Mouse (Mus musculus): ENCODE measurements at regions not wholly inside any gene's neighbourhood (a gene's known extent, or its start where the extent isn't known, plus 50 kb on each side); places are given as distances from the start of the nearest gene placed in this dataset.

DNA sequence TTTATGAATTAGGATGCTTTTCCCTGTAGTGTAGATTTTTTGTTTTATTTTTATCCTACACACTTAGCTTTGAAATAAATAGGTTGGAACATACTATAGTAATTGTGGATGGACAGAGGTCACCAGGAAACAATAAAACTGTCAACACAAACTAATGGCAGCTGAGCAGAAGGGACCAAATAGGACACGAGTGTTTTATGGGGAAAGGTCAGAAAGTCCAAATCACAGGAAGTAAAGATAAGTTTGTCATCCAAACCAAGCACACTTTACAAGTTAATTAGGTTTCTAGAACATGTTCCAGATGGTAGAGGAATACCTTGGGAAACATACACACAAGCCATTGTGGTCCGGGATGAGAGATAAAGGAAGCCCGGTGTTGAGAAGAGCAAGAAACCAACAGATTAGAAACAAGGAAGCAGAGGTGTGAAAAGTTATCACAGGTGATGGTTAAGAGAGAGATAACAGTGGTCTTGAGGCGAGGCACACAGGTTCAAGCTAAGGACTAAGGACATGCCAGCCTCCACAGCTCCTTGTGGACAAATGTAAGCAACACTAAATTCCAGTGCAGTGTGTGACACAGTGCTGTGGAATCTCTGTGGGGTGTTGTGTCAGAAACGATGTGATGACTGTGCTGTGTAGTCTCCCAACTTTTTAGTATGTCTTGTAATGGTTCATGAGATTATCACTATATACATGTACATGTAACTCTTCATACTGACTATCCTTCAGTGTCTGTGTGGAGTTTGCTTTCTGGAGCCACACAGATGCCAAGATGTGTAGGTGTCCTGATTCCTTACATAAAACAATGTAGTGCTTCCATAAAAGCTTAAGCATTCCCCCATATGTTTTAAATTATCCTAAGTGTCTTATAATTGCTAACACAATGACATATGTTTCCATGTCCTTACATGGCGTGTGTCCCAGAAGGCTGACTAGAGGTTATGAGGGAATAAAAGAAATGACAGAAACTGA is 264.5 kb downstream of the Tle4 start:
- Histone ChIP-seq H3K4me1 (no peaks in the 10 kb centered on the region), H3K36me3 (replicated peaks; ENCODE audit: low read length) (no peaks in the 10 kb centered on the region), H3K27me3 (replicated peaks) (peaks cover 3% of the 10 kb centered on the region), H3K9me3 (no peaks in the 10 kb centered on the region), H3K4me3 (replicated peaks) (no peak overlapping the region)
- TF ChIP-seq FLI1 (IDR thresholded peaks at IDR 0.05; ENCODE audit: low read length) (no peak), GATA1 (IDR thresholded peaks at IDR 0.05; ENCODE audit: borderline replicate concordance, low read length) (no peak)

DNA sequence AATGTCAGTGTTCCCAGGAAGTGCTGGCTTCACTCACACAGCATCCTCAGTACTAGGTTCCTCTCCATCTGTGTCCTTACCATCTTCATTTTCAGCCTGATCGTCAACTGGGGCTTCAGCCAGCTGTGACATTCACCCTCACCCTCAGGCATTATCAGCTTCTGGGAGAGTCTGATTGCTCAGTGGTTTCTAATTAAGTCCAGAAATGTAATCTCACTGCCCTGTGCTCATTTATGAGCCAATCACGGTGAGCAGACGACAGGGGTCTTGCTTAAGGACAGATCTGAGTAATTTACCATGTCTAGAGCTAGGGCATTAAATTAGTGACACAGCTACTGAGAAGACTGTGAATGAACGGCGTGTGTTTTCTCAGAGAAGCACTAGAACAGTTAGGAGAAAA is 260.8 kb downstream of the Tle4 start:
- no peak overlapping the region for H3K4me3 ChIP-seq (replicated peaks)
- no peaks in the 10 kb centered on the region for H3K36me3 ChIP-seq (replicated peaks; ENCODE audit: low read length)
- 0 out of 2 replicates have a peak, but pooled peaks cover 2% of the 10 kb centered on the region for H3K9me3 ChIP-seq
- no peaks in the 10 kb centered on the region for H3K4me1 ChIP-seq
- no peaks in the 10 kb centered on the region for H3K27me3 ChIP-seq (replicated peaks)
- no peak for TF ChIP-seq GATA1 (IDR thresholded peaks at IDR 0.05; ENCODE audit: borderline replicate concordance, low read length)
- TF ChIP-seq FLI1 (IDR thresholded peaks at IDR 0.05; ENCODE audit: low read length), result no peak

DNA sequence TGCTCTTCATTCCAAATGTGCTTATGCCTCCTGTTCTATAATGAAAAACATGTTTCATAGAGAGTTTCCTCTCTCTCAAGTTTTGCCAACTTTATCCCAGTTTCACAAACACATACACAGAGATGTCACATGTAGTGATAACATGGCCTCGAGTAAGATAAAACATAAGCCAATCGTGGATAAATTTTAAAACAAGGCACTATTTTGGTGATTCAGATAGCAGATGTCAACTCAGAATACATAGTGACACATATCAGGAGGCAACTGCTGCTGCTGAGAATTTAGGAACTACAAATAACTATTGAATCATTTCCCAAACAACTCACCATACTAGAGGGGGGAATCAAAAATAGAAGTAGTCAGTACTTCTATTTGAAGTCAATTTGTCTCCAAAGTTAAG is 257.1 kb downstream of the Tle4 start:
- TF ChIP-seq GATA1 (IDR thresholded peaks at IDR 0.05; ENCODE audit: borderline replicate concordance, low read length) (no peak), FLI1 (IDR thresholded peaks at IDR 0.05; ENCODE audit: low read length) (no peak)
- H3K27me3 ChIP-seq (replicated peaks), result no peaks in the 10 kb centered on the region
- H3K36me3 ChIP-seq (replicated peaks; ENCODE audit: low read length), result no peaks in the 10 kb centered on the region
- 0 out of 2 replicates have a peak, but pooled peaks cover 2% of the 10 kb centered on the region for H3K9me3 ChIP-seq
- H3K4me3 ChIP-seq (replicated peaks), result no peak overlapping the region
- H3K4me1 ChIP-seq, result 0 out of 2 replicates have a peak, but pooled peaks cover 3% of the 10 kb centered on the region

DNA sequence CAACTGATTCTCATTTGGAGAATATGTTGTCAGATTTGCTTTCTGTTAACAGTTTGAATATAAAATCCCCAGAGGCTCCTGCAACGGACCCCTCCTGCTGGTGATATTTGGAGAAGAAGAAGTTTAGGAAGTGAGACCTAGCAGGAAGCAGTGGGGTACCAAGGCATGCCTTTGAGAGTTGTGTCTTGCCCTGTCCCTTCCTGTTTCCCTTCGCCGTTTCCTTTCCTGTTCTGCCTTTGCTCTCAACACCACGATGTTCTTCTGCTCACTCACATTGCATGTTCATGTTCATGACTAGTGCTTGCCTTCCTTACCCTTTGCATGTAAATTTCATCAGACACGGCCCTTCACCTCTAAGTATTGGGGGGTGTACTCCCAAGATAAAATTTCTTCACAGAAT is 254.0 kb downstream of the Tle4 start:
- Histone ChIP-seq H3K36me3 (replicated peaks; ENCODE audit: low read length) (no peaks in the 10 kb centered on the region), H3K9me3 (0 out of 2 replicates have a peak, but pooled peaks cover 2% of the 10 kb centered on the region), H3K27me3 (replicated peaks) (no peaks in the 10 kb centered on the region), H3K4me3 (replicated peaks) (no peak overlapping the region), H3K4me1 (0 out of 2 replicates have a peak, but pooled peaks cover 3% of the 10 kb centered on the region)
- TF ChIP-seq GATA1 (IDR thresholded peaks at IDR 0.05; ENCODE audit: borderline replicate concordance, low read length) (no peak), FLI1 (IDR thresholded peaks at IDR 0.05; ENCODE audit: low read length) (no peak)

- no peaks in the 10 kb centered on the region for H3K36me3 ChIP-seq (replicated peaks; ENCODE audit: low read length)
- no peak overlapping the region for H3K4me3 ChIP-seq (replicated peaks)
- H3K4me1 ChIP-seq, result 0 out of 2 replicates have a peak, but pooled peaks cover 3% of the 10 kb centered on the region
- H3K27me3 ChIP-seq (replicated peaks), result no peaks in the 10 kb centered on the region
- H3K9me3 ChIP-seq, result 0 out of 2 replicates have a peak, but pooled peaks cover 2% of the 10 kb centered on the region
- TF ChIP-seq GATA1 (IDR thresholded peaks at IDR 0.05; ENCODE audit: borderline replicate concordance, low read length), result no peak
- TF ChIP-seq FLI1 (IDR thresholded peaks at IDR 0.05; ENCODE audit: low read length), result no peak
Observed at GRCm38 (mm10) chr19:14344467-14344866, 253.4 kb downstream of the Tle4 start.

GRCm38 (mm10) chr19:14347026-14347425 is 250.8 kb downstream of the Tle4 start:
- Histone ChIP-seq H3K36me3 (replicated peaks; ENCODE audit: low read length) (no peaks in the 10 kb centered on the region), H3K4me3 (replicated peaks) (no peak overlapping the region), H3K27me3 (replicated peaks) (no peaks in the 10 kb centered on the region), H3K4me1 (0 out of 2 replicates have a peak, but pooled peaks cover 3% of the 10 kb centered on the region), H3K9me3 (no peaks in the 10 kb centered on the region)
- no peak for TF ChIP-seq FLI1 (IDR thresholded peaks at IDR 0.05; ENCODE audit: low read length)
- no peak for TF ChIP-seq GATA1 (IDR thresholded peaks at IDR 0.05; ENCODE audit: borderline replicate concordance, low read length)

GRCm38 (mm10) chr19:14347429-14347828 is 250.4 kb downstream of the Tle4 start:
- H3K9me3 ChIP-seq, result no peaks in the 10 kb centered on the region

GRCm38 (mm10) chr19:14349753-14350152 is 248.1 kb downstream of the Tle4 start:
- H3K9me3 ChIP-seq, result no peaks in the 10 kb centered on the region
- peaks cover 2% of the 10 kb centered on the region for H3K27me3 ChIP-seq (replicated peaks)
- no peak overlapping the region for H3K4me3 ChIP-seq (replicated peaks)
- no peaks in the 10 kb centered on the region for H3K4me1 ChIP-seq
- no peaks in the 10 kb centered on the region for H3K36me3 ChIP-seq (replicated peaks; ENCODE audit: low read length)
- TF ChIP-seq FLI1 (IDR thresholded peaks at IDR 0.05; ENCODE audit: low read length) (no peak), GATA1 (IDR thresholded peaks at IDR 0.05; ENCODE audit: borderline replicate concordance, low read length) (no peak)

More at GRCm38 (mm10) chr19:14347429-14347828, 250.4 kb downstream of the Tle4 start:
- TF ChIP-seq FLI1 (IDR thresholded peaks at IDR 0.05; ENCODE audit: low read length), result no peak
- TF ChIP-seq GATA1 (IDR thresholded peaks at IDR 0.05; ENCODE audit: borderline replicate concordance, low read length), result no peak
- Histone ChIP-seq H3K4me1 (0 out of 2 replicates have a peak, but pooled peaks cover 3% of the 10 kb centered on the region), H3K4me3 (replicated peaks) (no peak overlapping the region), H3K27me3 (replicated peaks) (no peaks in the 10 kb centered on the region), H3K36me3 (replicated peaks; ENCODE audit: low read length) (no peaks in the 10 kb centered on the region)

- Histone ChIP-seq H3K9me3 (no peaks in the 10 kb centered on the region), H3K4me3 (replicated peaks) (no peak overlapping the region), H3K36me3 (replicated peaks; ENCODE audit: low read length) (no peaks in the 10 kb centered on the region), H3K4me1 (no peaks in the 10 kb centered on the region), H3K27me3 (replicated peaks) (peaks cover 3% of the 10 kb centered on the region)
- TF ChIP-seq GATA1 (IDR thresholded peaks at IDR 0.05; ENCODE audit: borderline replicate concordance, low read length) (no peak), FLI1 (IDR thresholded peaks at IDR 0.05; ENCODE audit: low read length) (no peak)
Observed at GRCm38 (mm10) chr19:14351728-14352340, 246.0 kb downstream of the Tle4 start.

Measured in megakaryocyte, embryonic 14.5 days (primary cell).